Mouse (Mus musculus): ENCODE results near the gene Cnnm2. TPM values are rescaled to one million over a fixed set of nuclear protein-coding genes. Genes with fewer than 3 reads are reported as not detected.

Gene Cnnm2
- polyA plus RNA-seq, 1 experiment from 2014 or later: 2.7 TPM

Other genes starting within 250 kb of the Cnnm2 start
- gene Arl3, start 188.4 kb upstream of the Cnnm2 start, polyA plus RNA-seq (2015; fragmentation: Nextera tagmentation; extraction: Ambion mirVana): 95.6 and 101 TPM in 2 replicates
- 10.0 and 11.4 TPM in 2 replicates for gene Sfxn2, start 188.2 kb upstream of the Cnnm2 start, polyA plus RNA-seq (2015; fragmentation: Nextera tagmentation; extraction: Ambion mirVana)
- gene Wbp1l, start 162.5 kb upstream of the Cnnm2 start, polyA plus RNA-seq (2015; fragmentation: Nextera tagmentation; extraction: Ambion mirVana): 60.5 and 63.3 TPM in 2 replicates
- 1.00 and 1.7 TPM in 2 replicates for gene Cyp17a1, start 88.4 kb upstream of the Cnnm2 start, polyA plus RNA-seq (2015; fragmentation: Nextera tagmentation; extraction: Ambion mirVana)
- gene Borcs7, start 71.7 kb upstream of the Cnnm2 start, polyA plus RNA-seq (2015; fragmentation: Nextera tagmentation; extraction: Ambion mirVana): 13.7 and 14.9 TPM in 2 replicates
- gene As3mt, start 54.1 kb upstream of the Cnnm2 start, polyA plus RNA-seq (2015; fragmentation: Nextera tagmentation; extraction: Ambion mirVana): 46.7 and 52.1 TPM in 2 replicates